Mouse (Mus musculus) cerebellum, adult 8-10 months (tissue): ENCODE measurements around the gene Sulf2.
"Not testable (repeated sequence)": the region's sequence is repeated elsewhere in the genome, so short reads cannot be mapped to it uniquely, and the experiment has no call there.

Experiments
- DNase-seq: peaks from one replicate; pipeline ENCODE4 v3.0.0; 2022

Gene Sulf2

GRCm38 (mm10) chr2:166155454-166155815 lies at the start of gene Sulf2:
Gene Sulf2, minus strand, starts transcription at chr2:166155663.
- DNase-seq, result peak; percentile 11

GRCm38 (mm10) chr2:166204174-166204573 lies 48.7 kb upstream of the Sulf2 start:
- no peak for DNase-seq

- DNase-seq, result no peak
Measured at GRCm38 (mm10) chr2:166203647-166204046, 48.2 kb upstream of the Sulf2 start.

- DNase-seq, result no peak
Measured at GRCm38 (mm10) chr2:166197964-166198363, 42.5 kb upstream of the Sulf2 start.

GRCm38 (mm10) chr2:166197064-166197463 lies 41.6 kb upstream of the Sulf2 start:
- no peak for DNase-seq

GRCm38 (mm10) chr2:166196080-166196786 lies 40.8 kb upstream of the Sulf2 start:
- no peak for DNase-seq

GRCm38 (mm10) chr2:166195041-166195440 lies 39.6 kb upstream of the Sulf2 start:
- DNase-seq, result no peak

- no peak for DNase-seq
Measured at GRCm38 (mm10) chr2:166194112-166194758, 38.8 kb upstream of the Sulf2 start.

- no peak for DNase-seq
Measured at GRCm38 (mm10) chr2:166193509-166193908, 38.0 kb upstream of the Sulf2 start.

GRCm38 (mm10) chr2:166190816-166191215 lies 35.4 kb upstream of the Sulf2 start:
- DNase-seq, result no peak

GRCm38 (mm10) chr2:166189191-166189590 lies 33.7 kb upstream of the Sulf2 start:
- DNase-seq, result no peak

GRCm38 (mm10) chr2:166187874-166188453 lies 32.5 kb upstream of the Sulf2 start:
- not testable (repeated sequence) for DNase-seq

- DNase-seq, result not testable (repeated sequence)
Measured at GRCm38 (mm10) chr2:166187319-166187718, 31.9 kb upstream of the Sulf2 start.

GRCm38 (mm10) chr2:166186244-166186948 lies 30.9 kb upstream of the Sulf2 start:
- DNase-seq, result no peak

GRCm38 (mm10) chr2:166185768-166186167 lies 30.3 kb upstream of the Sulf2 start:
- no peak for DNase-seq

GRCm38 (mm10) chr2:166184417-166184816 lies 29.0 kb upstream of the Sulf2 start:
- no peak for DNase-seq

- no peak for DNase-seq
Measured at GRCm38 (mm10) chr2:166182009-166182685, 26.7 kb upstream of the Sulf2 start.

GRCm38 (mm10) chr2:166180744-166181508 lies 25.5 kb upstream of the Sulf2 start:
- DNase-seq, result no peak

GRCm38 (mm10) chr2:166180136-166180649 lies 24.7 kb upstream of the Sulf2 start:
- DNase-seq, result no peak

GRCm38 (mm10) chr2:166179457-166180101 lies 24.1 kb upstream of the Sulf2 start:
- no peak for DNase-seq

GRCm38 (mm10) chr2:166175552-166176136 lies 20.2 kb upstream of the Sulf2 start:
- no peak for DNase-seq
